Mouse (Mus musculus) mouse embryonic stem cell (cell line): Measurements from ENCODE around the gene Aco2.

ENCODE experiments used
- in situ Hi-C, 2 experiments: fragments of 300-500 bp; cut with MboI; formaldehyde crosslinking; loops; 1 replicate in 1 of 2; 3 replicates in 1 of 2; pipeline ENCODE4 v1.14.3; 2019 to 2020; ENCODE audit warnings: low sequenced_read_pairs in 2 of 2, low pct_unique_long_range_greater_than_20kb in 1 of 2, mixed read lengths in 1 of 2; ENCODE audit not compliant: unreplicated experiment in 1 of 2

Aco2 gene

DNA sequence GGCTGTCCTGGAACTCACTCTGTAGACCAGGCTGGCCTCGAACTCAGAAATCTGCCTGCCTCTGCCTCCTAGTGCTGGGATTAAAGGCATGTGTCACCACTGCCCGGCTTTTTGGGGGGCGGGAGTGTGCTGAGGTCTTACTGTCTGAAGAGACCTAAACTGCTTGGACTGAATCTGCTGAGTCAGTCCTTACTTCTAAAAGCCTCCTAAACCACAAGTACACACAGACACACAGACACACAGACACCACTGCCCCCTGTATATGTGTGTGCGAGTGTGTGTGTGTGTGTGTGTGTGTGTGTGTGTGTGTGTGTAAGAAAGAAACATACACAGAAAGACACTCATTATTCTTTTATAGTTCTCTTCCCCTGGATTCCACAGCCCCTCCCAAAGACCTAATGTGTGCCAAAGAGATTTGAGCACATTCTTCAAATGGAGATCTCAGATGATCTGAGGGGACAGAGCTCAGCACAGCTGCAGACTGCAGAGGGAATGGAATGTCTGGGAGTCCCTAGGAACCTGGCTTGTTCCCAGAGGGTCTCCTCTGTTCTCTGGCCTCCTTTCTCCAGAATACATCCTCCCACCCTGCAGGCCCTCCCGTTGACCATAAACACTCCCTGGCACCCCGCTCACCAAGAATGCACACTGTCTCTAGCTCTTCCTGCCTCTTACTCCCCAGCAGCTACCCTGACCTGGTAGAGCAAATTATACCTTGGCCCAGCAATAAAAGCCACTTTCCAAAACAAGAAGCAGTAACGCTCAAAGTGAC lies 63.9 kb downstream of the Aco2 start:
- in situ Hi-C loops = no loop called here

DNA sequence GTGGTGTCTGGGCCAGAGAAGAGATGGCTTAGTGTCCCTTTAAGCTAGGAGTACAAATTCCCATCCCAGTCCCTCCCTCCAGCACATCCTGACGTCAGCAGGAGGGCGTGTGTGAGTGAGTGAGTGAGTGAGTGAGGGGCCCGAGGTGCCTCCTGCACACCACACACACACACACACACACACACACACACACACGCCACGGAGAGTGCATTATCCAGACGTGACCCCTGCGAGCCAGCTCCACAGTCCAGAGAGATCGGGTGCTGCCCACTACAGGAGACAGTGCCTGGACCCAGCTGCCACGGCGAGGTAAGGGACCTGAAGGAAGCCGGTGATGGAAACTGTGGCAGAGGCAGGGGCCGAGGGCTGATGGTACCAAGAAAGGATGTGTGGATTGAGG lies 64.6 kb downstream of the Aco2 start, which contains the start of gene Csdc2:
Gene Csdc2, plus strand, starts transcription at position 81 of the 400 bp plus-strand sequence.
- in situ Hi-C loops = no loop called here

DNA sequence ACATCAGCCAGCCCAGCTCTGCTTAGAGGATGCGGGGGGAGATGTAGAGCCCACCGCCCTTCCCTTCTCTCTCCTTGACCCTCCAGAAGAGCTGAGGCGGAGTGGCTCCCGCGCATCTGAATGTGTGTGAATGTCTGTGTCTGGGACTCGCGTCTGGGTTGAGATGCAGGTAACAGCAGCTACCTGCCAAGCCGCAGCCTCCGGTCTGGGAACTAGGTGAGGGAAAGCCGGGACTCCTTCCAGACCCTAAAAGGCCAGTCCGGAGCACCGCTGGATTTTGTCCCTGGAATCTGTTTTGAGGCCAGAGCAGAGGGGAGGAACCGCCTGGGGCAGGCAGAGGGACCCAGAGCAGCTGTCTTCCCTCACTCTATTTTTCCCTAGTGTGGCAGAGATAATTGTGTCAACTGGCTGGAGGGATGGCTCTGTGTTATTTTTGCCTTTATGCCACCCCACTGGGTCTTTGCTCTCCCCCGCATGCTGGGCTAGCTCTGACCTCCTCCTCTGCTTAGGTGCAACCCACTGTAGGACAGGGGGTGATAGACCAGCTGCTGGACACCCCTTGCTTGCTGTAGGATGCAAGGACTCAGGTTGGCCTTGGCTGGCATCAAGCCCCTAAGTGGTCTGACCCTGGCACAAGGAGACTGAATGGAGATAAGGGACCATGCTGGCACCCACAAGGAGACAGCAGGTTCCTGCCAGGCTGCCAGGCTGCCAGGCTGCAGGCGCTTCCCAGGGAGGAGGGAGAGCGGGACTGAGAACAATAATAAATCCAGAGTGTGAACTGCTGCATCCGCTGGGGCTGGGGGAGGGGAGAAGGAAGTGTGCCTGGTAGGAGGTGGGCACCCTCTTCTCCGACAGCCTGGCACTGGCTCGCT lies 65.2 kb downstream of the Aco2 start:
- in situ Hi-C loops = no loop called here

DNA sequence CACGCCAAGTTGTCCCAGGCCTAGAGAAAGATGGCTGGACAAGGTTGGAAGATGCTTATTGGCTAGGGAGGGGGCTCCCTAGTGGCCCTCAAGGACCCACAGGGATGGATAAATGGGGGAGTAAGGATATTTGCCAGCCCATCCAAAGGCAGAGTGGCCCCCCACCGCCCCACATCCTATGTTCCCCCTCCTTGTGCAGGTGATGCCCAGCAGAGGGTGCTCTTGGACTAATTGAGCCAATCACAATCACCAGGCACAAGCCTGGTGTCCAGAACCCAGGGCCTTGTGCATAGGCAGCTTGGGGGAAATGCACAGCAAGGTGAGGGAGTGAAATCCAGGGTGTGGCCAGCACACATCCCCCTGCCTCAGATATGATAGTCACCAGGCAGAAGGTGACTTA lies 66.1 kb downstream of the Aco2 start:
- in situ Hi-C loops = no loop called here

DNA sequence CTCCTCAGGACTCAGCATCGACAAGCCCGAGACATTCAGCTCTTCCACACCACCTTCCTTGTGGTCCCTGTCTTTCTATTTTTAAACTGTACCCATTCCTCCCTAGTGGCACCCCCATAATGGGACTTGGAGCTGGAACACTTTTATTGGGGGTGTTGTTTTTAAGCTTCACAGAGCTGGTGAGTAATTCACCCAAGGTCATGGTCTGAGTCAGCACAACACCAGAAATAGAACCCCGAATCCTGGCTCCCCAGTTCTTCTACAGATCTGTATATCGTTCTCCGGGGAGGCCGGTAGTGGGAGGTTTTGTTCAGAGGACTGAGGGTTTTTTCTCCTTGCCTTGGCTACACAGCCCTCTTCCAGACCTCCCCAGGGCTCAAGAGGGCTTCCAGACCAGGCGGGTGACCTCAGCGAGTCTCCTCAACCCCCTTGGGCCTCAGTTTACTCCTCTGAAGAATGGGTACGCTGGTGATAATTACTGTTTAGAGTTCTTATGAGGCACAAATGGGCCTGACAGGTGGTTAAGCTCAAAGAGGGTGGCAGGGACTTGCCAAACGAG lies 67.1 kb downstream of the Aco2 start:
- in situ Hi-C loops = no loop called here

DNA sequence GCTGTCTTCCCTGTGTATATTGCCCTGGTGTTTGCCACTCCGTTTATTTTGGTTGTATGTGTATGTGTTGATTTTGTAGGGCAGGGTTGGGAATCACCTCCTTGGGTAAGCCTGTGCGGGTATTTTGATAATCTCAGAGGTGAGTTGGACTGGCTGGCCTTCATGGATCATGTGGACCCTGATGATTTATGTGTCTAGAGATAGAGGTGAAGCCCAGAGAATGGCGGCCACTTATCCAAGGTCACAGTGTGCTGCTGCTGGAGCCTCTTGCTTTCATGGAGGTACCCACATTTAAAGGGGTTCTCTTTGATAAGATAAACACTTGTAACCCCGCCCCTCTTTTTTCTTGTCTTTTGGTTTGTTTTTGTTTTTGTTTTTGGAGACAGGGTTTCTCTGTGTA lies 67.7 kb downstream of the Aco2 start:
- in situ Hi-C loops = no loop called here

DNA sequence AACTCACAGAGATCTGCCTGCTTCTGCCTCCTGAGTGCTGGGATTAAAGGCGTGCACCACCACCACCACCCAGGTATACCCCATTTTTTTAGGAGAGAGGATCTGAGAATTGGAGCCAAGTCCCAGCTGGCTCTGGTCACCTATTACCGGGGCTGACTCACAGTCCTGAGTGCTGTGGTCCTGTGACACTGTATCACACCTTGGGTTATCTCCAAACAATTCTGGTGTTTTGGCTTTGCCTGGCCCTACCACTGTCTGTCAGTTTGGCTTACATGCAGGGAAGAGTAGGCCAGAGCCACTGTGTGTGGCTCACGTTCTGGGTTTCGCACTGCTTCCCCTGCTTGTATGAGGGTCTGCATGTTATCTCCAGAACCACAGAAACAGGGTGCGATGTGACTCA lies 68.1 kb downstream of the Aco2 start:
- in situ Hi-C loops = no loop called here

DNA sequence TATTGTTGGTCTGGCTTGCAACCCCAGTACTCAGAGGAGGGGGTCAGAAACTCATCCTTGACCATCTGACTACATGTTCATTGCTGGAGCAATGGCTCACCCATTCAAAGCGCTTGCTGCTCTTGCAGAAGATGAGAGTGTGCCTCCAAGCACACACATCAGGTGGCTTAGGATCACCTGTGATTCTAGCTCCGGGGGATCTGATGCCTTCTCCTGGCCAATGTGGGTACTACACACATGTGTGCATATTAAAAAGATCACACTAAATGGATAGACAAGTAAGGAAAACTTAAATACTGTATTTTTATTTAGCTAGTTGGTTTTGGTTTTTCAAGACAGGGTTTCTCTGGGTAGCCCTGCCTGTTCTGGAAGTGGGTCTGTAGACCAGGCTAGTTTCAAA lies 68.9 kb downstream of the Aco2 start:
- in situ Hi-C loops = no loop called here

DNA sequence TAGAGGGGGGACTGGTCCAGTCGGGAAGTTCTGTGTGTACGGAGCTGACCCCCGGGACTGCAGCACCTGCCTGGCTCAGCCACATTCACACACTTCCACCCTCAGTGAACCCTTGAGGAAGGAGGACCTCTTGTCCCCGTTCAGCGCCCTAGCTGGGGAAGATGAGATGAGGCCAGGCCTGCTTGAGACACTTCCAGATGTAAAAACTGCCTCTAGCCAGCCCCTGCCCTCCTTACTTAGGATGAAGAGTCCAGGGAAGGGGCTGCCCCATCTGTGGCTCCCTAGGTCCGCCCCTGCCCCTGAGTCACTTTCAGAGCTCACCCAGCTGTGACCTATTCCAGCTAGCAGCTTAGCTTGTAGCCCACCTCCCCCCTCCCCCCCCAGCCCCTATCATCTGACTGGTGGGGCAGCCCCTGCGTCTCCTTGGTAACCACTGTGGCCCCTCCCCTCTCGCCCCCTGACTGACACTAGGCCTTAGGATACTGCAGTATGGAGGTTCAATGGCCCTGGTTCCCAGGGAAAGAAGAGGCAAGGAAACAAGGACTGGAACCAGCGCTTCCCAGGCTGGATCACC lies 71.2 kb downstream of the Aco2 start:
- in situ Hi-C loops = no loop called here

DNA sequence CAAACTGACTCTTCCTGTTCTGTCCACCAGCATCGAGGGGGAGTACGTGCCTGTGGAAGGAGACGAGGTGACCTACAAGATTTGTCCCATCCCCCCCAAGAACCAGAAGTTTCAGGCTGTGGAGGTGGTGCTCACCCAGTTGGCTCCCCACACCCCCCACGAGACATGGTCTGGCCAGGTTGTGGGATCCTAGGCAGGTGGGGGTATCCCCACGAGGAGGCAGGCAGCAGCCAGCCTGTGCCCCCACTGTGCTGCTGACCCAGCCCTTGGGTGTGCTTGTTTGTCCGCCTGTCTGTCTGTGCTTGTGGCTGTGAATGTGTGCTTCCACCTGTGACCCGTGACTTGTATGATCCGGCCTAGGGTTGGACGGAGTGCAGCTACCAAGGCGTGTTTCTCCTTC lies 77.0 kb downstream of the Aco2 start:
- in situ Hi-C loops = no loop called here

DNA sequence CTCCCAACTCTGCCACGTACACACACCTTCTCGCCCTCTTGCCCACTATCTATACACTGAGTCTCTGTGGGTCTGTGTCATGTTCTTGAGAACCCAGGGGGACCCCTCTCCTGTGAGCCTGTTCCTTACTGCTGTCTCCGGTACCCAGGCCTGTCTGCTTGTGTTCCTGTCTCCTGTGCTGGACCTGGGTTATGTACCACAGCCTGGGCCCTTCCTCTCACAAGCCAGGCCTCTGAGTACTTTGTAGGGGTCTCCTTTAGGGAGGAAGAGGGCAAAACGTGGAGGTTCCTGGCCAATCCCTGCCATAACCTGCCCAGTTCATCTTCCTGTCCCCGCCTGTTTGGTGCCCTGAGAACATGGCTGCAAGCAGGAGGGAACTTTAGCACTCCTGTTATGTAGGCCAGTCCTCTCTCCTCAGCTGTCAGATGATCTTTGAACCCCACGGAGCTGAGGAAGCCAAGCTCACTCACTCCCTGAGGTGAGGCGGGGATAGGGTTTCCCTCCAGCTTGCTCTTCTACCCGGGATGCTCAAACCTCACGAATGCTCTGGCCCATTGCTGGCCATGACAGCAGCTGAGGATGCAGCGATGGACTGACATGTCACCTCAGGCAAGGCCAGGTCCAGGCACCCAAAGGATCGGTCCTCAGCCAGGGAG lies 77.5 kb downstream of the Aco2 start:
- in situ Hi-C loops = loop anchor here in 1 of 2 experiments (5.0 kb wide), 1 partner anchor 38 kb away; the partner anchor contains the start of gene Xrcc6

DNA sequence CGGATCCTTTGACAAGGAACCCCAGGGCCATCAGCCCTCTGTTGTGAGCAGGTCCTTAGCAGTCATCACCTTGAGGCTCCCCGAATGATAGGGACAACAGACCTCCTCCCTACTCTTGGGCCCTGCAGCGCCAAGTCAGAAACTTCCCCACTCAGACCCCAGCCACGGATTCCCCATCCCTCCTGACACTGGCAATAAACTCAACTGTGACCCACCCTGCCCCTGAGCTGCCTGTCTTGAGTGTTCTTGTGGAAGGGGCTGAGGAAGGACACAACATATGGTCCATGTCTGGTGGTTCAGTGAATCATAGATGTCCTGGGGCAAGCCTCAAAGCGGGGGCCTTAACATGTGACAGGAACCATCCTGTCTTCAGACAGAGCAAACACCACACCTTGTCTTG lies 78.6 kb downstream of the Aco2 start:
- in situ Hi-C loops = loop anchor here in 1 of 2 experiments (5.0 kb wide), 1 partner anchor 37 kb away; the partner anchor contains the start of gene Xrcc6

DNA sequence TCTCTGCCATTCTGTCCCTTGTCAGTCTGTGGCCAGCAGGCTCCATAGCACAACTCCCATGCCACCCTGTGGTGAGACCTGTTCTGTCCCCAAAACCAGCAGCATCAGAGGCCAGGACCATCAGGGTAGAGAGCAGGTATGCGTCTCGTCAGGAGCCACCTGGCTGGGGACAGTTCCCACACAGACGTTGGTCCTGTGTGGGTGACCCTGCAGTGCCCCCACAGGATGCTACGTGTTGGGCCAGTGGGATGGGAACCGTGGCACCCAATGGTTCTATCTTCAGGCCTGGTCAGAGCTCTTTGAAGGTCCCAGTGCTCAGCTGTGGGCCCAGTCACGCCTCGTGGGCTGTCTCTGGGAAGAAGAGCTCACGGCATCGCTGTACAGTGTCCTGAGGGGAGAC lies 79.0 kb downstream of the Aco2 start:
- in situ Hi-C loops = loop anchor here in 1 of 2 experiments (5.0 kb wide), 1 partner anchor 36 kb away; the partner anchor contains the start of gene Xrcc6

DNA sequence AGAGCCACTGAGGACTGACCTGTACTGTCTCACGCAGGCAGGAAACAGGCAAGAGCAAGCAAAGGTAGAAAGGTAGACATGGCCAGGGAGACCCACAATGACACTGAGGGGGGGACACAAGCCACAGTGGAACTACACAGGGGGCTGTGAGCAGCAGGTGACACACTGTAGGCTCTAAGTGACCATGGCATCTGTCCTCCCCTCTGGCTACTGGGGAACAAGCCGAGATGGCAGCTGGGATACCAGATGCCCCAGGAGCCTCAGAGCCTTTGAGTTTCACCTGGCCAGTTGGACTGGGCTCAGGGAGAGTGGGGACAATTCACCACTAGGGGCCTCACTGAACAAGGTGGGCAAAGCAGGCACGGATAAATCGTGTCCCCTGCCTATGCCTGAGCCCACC lies 80.2 kb downstream of the Aco2 start:
- in situ Hi-C loops = loop anchor here in 1 of 2 experiments (5.0 kb wide), 1 partner anchor 35 kb away; the partner anchor contains the start of gene Xrcc6

DNA sequence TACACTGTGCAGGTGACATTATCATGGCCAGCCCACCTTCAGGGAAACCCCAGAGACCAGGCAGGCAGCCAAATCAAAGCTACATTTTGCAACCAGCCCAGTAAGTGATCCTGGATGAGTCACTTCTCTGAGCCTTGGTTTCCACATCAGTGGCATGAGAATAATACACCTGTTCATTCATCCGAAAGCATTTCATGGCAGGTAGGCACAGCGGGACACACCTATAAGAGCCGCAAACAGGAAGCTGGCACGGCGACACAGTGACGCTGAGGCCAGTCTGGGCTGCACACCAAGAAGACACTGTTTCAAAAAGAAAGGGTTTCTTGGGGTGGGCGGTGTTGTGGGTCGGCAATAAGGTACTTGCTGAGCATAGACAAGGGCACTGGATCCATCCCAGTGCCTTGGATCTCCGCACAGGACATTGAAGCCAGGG lies 82.1 kb downstream of the Aco2 start:
- in situ Hi-C loops = loop anchor here in 1 of 2 experiments (5.0 kb wide), 1 partner anchor 33 kb away; the partner anchor contains the start of gene Xrcc6

DNA sequence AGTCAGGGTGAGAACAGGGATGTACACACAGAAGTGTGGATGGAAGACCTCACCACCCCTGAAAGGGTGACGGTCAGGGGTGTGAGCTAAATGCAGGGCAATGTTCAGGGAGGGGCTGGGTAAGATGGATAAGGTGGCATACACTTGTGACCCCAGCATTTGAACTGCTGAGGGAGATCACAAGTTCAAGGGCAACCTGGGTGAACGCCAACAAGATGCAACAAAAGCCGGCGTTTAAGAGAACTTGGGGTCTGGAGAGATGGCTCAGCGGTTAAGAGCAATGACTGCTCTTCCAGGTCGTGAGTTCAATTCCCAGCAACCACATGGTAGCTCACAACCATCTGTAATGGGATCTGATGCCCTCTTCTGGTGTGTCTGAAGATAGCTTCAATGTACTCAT lies 82.6 kb downstream of the Aco2 start:
- in situ Hi-C loops = loop anchor here (5.0 kb wide), 2 partner anchors 33 to 38 kb away; partner anchors contain the start of gene Xrcc6 (in 1 of the 2)

DNA sequence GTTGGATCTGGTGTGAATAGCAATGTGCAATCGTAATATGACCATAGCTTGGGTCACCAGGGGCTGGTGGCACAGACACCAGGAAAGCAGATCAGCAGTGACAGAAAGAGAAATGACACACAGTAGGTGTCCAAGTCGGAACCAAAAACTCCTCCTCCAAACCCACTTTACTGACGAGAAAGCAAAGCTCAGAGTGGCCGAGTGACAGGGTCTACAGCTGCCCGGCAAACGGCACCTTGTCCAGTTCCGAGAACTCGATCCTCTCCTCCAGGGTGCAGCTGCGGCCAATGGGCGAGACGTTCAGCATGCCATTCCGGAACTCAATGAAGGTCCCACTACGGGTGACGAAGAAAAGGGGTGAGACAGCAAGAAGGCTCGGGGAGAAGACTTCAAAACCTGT lies 83.3 kb downstream of the Aco2 start:
- in situ Hi-C loops = loop anchor here in 1 of 2 experiments (5.0 kb wide), 1 partner anchor 37 kb away; no protein-coding TSS in a partner anchor

DNA sequence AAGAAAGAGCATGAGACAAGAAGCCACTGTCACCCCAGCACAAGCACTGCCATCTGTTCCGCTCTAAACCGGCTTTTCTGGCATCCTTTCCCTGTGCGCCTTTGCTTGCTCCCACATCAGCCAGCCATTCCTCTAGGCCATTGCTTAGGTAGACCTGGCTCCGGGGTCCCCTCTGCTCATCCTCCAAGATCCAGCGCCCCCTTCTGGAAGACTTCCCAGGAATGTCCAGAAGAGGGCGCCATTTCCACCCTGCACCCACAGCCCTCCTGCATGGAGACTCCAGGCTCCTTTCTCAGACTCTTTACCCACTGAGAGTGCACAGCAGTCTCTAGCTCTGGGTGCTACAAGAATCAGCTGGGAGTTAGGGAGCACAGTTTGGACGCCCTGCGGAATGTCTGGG lies 84.3 kb downstream of the Aco2 start:
- in situ Hi-C loops = loop anchor here in 1 of 2 experiments (5.0 kb wide), 1 partner anchor 36 kb away; no protein-coding TSS in a partner anchor
